Mouse (Mus musculus) forebrain, embryonic 16.5 days (tissue): ENCODE measurements at regions not wholly inside any gene's neighbourhood (a gene's known extent, or its start where the extent isn't known, plus 50 kb on each side); places are given as distances from the start of the nearest gene placed in this dataset.

Experiments used
- ATAC-seq: fragments of 200-750 bp; cut with Nextera tagmentation; 2 replicates; pipeline ENCODE4 v1.8.0; 2017; ENCODE audit warnings: mild to moderate bottlenecking, moderate library complexity
- H3K27ac ChIP-seq: fragments of 300-500 bp; sonication (generic); 2 replicates; pipeline ENCODE4 v1.5.1; 2014; ENCODE audit warnings: low read length, control low read depth
- H3K27me3 ChIP-seq: fragments of 300-500 bp; sonication (generic); replicated peaks from 2 replicates; pipeline ENCODE4 v1.6.1; 2014; ENCODE audit warnings: low read length; ENCODE audit not compliant: control insufficient read depth, insufficient read depth
- H3K36me3 ChIP-seq: fragments of 300-500 bp; sonication (generic); 2 replicates; pipeline ENCODE4 v1.6.1; 2014; ENCODE audit not compliant: control insufficient read depth, insufficient read depth
- H3K4me1 ChIP-seq: fragments of 300-500 bp; sonication (generic); replicated peaks from 2 replicates; pipeline ENCODE4 v1.6.1; 2014; ENCODE audit warnings: low read length; ENCODE audit not compliant: control insufficient read depth, insufficient read depth
- H3K4me2 ChIP-seq: fragments of 300-500 bp; sonication (generic); 2 replicates; pipeline ENCODE4 v1.6.1; 2014; ENCODE audit warnings: mild to moderate bottlenecking, low read length, control low read depth
- H3K4me3 ChIP-seq: fragments of 300-500 bp; sonication (generic); replicated peaks from 2 replicates; pipeline ENCODE4 v1.5.1; 2014; ENCODE audit warnings: mild to moderate bottlenecking, low read length, control low read depth
- H3K9ac ChIP-seq: fragments of 300-500 bp; sonication (generic); replicated peaks from 2 replicates; pipeline ENCODE4 v1.6.1; 2014; ENCODE audit warnings: low read depth, low read length, control low read depth
- H3K9me3 ChIP-seq: fragments of 300-500 bp; sonication (generic); 2 replicates; pipeline ENCODE4 v1.6.1; 2016; ENCODE audit warnings: low read length; ENCODE audit not compliant: control insufficient read depth
- WGBS: fragments of 180-500 bp; shearing (Covaris S2); extraction: QIAGEN DNeasy Blood & Tissue Kit; methylation state at CpG from one replicate; pipeline ENCODE4 v1.1.7; 2014; 5-methylcytosine and 5-hydroxymethylcytosine counted together

DNA sequence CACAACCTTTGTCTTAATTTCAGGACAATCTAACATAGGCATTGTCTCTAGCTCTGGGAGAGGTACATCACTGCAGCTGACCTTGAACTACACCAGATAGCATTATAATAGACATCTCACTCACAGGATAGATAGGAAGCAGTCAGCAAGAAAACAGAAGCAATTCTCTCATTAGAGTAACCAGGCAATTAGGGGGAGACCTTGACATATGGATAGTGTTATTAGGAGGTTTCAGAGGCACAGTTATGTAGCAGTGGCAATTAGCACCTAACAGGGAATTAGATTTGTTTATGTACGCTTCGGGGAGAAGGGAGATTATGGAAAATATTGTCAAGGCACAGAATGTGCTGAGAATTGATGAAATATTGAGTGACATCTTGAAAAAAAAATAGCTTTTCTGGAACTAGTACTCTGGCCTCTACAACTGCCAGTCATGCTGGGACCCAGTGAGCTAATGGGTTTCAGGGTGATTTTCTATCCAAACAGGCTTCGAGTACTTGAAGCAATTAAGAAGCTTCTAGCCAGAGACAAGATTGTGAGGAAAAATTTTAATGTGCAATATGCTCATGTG lies 216.8 kb upstream of the Aco1 start:
- Histone ChIP-seq H3K4me2 (no peak overlapping the region), H3K27ac (no peak overlapping the region), H3K27me3 (no peaks in the 10 kb centered on the region), H3K36me3 (no peaks in the 10 kb centered on the region), H3K9me3 (no peaks in the 10 kb centered on the region), H3K4me3 (no peak overlapping the region), H3K4me1 (no peaks in the 10 kb centered on the region), H3K9ac (no peak overlapping the region)
- 42% methylated on average over 3 of the region's 3 CpGs for WGBS
- ATAC-seq, result peak; percentile 67

DNA sequence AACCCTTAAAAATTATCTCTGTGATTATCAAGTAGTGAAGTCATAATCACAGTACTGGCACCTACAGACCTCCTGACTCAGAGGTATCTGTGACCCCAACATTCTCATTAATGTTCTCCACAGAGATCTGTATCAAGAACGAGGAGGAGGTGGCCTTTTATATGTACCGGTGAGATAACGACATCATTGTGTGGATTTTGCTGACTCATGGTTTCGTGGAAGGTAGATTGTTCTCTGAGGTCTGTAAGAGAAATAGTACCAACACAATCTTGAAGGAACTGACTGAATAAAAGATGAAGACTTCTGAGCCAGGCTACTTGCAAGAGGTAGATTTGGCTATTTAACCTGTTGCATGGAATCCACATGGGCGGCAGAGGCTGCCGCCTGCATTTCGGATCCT lies 216.3 kb upstream of the Aco1 start:
- peak; percentile 4; the same call in 1 of the 2 replicates for ATAC-seq
- WGBS, result 81% methylated on average over 7 of the region's 7 CpGs
- no peak overlapping the region for H3K4me3 ChIP-seq

DNA sequence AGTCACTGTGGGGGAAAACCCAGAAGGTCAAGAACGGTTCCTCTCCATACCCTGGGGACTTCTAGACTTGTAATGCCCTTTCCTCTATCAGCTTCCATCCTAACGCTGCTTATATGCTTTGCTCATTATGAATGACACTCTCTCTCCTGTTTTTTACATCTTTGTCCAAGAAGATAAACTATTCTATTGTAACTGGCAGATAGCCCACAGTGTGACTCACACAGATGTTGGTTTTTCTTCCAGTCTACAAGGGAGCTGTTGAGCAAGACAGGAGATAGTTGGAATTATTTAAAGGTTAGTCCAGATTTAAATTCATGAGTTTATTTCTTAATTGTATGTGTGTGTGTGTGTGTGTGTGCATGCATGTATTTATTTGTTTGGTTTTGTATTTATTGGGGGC lies 214.4 kb upstream of the Aco1 start:
- no peak for ATAC-seq
- Histone ChIP-seq H3K4me3 (no peak overlapping the region), H3K9me3 (no peaks in the 10 kb centered on the region), H3K27ac (no peak overlapping the region), H3K9ac (no peak overlapping the region), H3K36me3 (no peaks in the 10 kb centered on the region), H3K4me1 (no peaks in the 10 kb centered on the region), H3K4me2 (no peak overlapping the region), H3K27me3 (no peaks in the 10 kb centered on the region)
- WGBS, result 73% methylated on average over 2 of the region's 2 CpGs

More for the DNA sequence above, 216.3 kb upstream of the Aco1 start:
- no peak overlapping the region for H3K4me2 ChIP-seq
- H3K4me1 ChIP-seq, result no peaks in the 10 kb centered on the region
- no peaks in the 10 kb centered on the region for H3K36me3 ChIP-seq
- no peaks in the 10 kb centered on the region for H3K9me3 ChIP-seq
- no peak overlapping the region for H3K27ac ChIP-seq
- no peak overlapping the region for H3K9ac ChIP-seq
- no peaks in the 10 kb centered on the region for H3K27me3 ChIP-seq

- Histone ChIP-seq H3K4me3 (no peak overlapping the region), H3K4me2 (no peak overlapping the region), H3K27ac (no peak overlapping the region), H3K9ac (no peak overlapping the region), H3K9me3 (no peaks in the 10 kb centered on the region), H3K27me3 (no peaks in the 10 kb centered on the region), H3K4me1 (no peaks in the 10 kb centered on the region), H3K36me3 (no peaks in the 10 kb centered on the region)
- WGBS, result 59% methylated on average over 12 of the region's 12 CpGs
- ATAC-seq, result peak; percentile 80
Observed at GRCm38 (mm10) chr4:39934025-39934708, 208.7 kb upstream of the Aco1 start.

DNA sequence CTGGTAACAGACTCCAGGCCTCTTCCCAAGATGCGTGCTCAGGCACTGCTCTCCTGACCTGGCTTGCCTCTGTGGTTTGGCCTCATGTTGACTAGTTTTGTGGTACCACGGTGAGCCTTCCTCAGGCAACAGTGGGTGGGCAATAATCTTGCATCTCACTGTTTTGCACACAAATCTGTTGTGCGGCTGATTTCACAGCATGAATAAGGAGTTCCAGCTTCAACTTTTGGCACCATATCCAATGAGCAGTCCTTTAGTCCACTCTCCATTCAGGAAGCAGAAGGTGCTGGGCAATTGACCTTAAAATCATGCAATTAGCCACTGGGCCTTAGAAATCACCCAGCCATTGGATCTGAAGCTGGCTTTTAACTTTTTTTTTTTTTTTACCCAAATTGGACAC lies 184.2 kb upstream of the Aco1 start:
- Histone ChIP-seq H3K4me3 (no peak overlapping the region), H3K4me1 (no peaks in the 10 kb centered on the region), H3K9ac (no peak overlapping the region), H3K4me2 (no peak overlapping the region), H3K27ac (no peak overlapping the region), H3K9me3 (no peaks in the 10 kb centered on the region), H3K27me3 (no peaks in the 10 kb centered on the region), H3K36me3 (no peaks in the 10 kb centered on the region)
- ATAC-seq, result no peak
- WGBS, result 81% methylated on average over 3 of the region's 3 CpGs

- H3K36me3 ChIP-seq, result no peaks in the 10 kb centered on the region
- H3K4me2 ChIP-seq, result no peak overlapping the region
- H3K27ac ChIP-seq, result no peak overlapping the region
- no peak for ATAC-seq
- no peaks in the 10 kb centered on the region for H3K9me3 ChIP-seq
- H3K4me3 ChIP-seq, result no peak overlapping the region
- no peaks in the 10 kb centered on the region for H3K4me1 ChIP-seq
- no peaks in the 10 kb centered on the region for H3K27me3 ChIP-seq
- no peak overlapping the region for H3K9ac ChIP-seq
- WGBS, result 78% methylated on average over 3 of the region's 3 CpGs
Observed at GRCm38 (mm10) chr4:39967938-39968337, 174.9 kb upstream of the Aco1 start.

DNA sequence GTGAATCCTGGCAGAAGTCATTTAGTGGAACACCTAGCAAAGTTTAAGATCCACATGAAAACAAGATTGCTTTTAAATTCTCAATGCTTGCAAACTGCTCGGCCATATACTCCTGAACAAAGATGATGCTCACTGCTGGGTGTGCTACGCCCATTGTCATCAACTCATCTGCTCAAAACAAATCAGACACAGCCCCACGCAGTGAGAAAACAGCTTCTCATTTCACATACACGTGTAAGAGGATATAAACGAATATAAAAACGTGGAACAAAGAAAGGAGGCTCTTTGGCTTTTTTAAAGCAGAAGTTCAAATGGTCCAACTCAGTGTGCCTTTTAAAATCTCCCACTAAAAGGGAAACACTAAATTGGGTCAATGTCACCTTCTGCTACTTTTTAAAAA lies 151.5 kb upstream of the Aco1 start:
- WGBS, result 75% methylated on average over 6 of the region's 6 CpGs
- no peak overlapping the region for H3K4me3 ChIP-seq
- ATAC-seq, result no peak

DNA sequence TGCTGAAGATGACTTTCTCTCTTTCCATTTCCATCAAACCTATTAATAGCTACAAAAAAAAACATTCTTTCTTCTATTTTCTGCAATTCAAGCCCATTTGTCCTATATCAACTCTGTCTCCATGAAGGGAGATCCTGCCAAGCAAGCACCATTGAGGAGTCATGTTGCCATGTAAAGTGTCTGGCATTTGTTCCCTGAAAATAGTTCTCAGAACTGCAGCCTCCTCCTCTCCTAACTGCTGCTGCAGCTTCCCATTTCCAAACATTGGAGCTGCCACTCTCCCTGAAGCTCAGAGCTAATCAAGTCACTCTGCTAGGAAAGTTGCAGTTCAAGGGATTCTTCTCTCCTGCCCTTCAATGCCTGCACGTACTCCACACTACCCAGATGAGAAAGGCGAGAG lies 151.0 kb upstream of the Aco1 start:
- Histone ChIP-seq H3K36me3 (no peaks in the 10 kb centered on the region), H3K9ac (no peak overlapping the region), H3K4me2 (no peak overlapping the region), H3K27ac (no peak overlapping the region), H3K27me3 (no peaks in the 10 kb centered on the region), H3K4me1 (no peaks in the 10 kb centered on the region), H3K4me3 (no peak overlapping the region), H3K9me3 (no peaks in the 10 kb centered on the region)
- no peak for ATAC-seq
- WGBS, result 89% methylated on average over 2 of the region's 2 CpGs

More for the DNA sequence above, 151.5 kb upstream of the Aco1 start:
- Histone ChIP-seq H3K36me3 (no peaks in the 10 kb centered on the region), H3K27me3 (no peaks in the 10 kb centered on the region), H3K9ac (no peak overlapping the region), H3K9me3 (no peaks in the 10 kb centered on the region), H3K4me2 (no peak overlapping the region), H3K4me1 (no peaks in the 10 kb centered on the region), H3K27ac (no peak overlapping the region)

DNA sequence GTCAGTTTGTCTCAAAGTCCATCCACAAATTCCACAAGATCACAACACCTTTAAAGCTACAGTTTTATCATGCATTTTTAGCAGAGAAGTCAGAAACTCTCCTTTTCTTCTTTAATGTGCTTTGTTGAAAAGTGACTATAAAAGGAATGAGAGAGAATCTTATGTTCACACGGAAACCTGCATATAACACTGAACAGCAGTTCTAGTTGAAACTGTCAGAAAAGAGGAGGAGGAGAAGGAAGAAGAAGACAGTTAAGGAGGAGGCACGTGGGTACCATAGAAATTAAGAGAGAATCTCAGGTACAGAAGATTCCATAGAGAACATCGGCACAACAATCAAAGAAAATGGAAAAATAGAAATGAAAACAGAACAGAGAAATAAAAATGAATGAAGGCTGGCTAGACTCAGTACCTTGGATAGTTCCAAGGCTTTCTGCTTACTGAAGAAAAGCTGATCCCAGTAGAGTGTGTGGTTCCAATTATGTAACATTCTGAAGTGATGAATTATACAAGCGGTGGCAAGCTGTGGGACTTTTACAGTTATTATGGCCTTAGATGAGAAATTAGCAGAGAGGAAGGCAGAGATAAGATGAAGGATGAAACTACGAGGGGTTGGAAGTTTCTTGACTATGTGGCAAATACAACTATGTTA lies 144.0 kb upstream of the Aco1 start:
- ATAC-seq, result no peak
- H3K27me3 ChIP-seq, result no peaks in the 10 kb centered on the region
- 76% methylated on average over 5 of the region's 5 CpGs for WGBS
- H3K4me3 ChIP-seq, result no peak overlapping the region
- no peak overlapping the region for H3K27ac ChIP-seq
- no peak overlapping the region for H3K9ac ChIP-seq
- H3K4me2 ChIP-seq, result no peak overlapping the region
- H3K4me1 ChIP-seq, result no peaks in the 10 kb centered on the region
- H3K9me3 ChIP-seq, result no peaks in the 10 kb centered on the region
- no peaks in the 10 kb centered on the region for H3K36me3 ChIP-seq
